In the genomic region with DNA sequence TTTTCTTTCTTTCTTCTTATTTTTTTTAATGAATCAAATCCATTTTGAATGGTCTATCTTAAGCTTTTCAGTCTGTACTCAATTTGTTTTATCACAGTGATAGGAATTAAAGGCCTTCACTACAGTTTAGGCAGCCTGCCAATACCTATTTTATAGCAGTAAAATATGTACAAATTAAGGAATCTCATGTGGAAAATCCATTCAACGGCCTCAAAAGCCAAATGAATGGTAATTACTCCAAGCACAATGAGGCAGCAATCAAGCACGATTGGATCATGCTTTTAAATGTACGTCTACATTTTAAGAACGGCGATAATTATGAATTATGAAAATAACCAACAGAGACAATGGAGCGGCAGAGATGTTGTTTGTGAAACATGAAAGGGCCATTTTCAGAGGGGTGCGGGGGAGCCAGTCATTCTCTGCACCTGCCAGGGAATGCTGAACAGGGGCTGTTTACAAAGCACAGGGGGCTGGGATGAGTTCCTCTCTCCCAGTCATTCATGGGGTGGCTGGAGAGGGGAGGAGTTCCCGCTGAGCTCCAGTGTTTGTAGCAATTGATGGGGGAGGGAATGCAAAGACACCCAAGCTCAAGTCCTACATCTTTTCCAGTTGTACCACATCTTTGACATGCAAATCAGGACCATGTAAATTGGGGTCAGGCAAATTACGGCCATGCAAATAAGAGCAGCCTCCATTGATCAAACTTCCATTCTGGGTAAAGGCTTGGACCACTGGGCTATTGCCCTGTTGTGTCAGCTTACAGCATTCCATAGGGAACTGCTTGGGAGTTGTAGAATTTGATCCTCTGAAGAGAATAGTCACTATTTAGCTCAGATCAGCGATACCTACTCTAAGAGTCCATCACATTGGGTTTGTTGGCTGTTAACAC, we compare ENCODE assay signal across 10 mouse cellular contexts.
DNase-seq lines count a peak whose midpoint lies in the region; ATAC-seq and TF ChIP-seq lines count a peak whose summit lies in the region.
"Had no signal": no experiment of that assay in that cellular context is flagged by ENCODE, and none has a peak within 500 bp of the region (broad histone marks: within the 10 kb centered on the region; RNA-seq: fewer than 3 reads in every experiment).

No protein-coding gene starts in this region.

- H3K9me3 ChIP-seq in kidney, postnatal 0 days (replicated peaks; ENCODE audit: low read length), result no peaks in the 10 kb centered on the region
- H3K9me3 ChIP-seq in hindbrain, embryonic 13.5 days, result no peaks in the 10 kb centered on the region
- H3K9me3 ChIP-seq in midbrain, embryonic 16.5 days (replicated peaks; ENCODE audit: control insufficient read depth, low read length, poor library complexity, severe bottlenecking), result no peaks in the 10 kb centered on the region
- H3K9me3 ChIP-seq in kidney, embryonic 16.5 days (ENCODE audit: low read length), result no peaks in the 10 kb centered on the region

- ATAC-seq in kidney, postnatal 0 days (replicated peaks; ENCODE audit: low FRiP score, low read depth), result no peak
- ATAC-seq in hindbrain, embryonic 13.5 days (ENCODE audit: low FRiP score), result peak; percentile 49; the same call in 1 of the 2 replicates
- ATAC-seq in midbrain, embryonic 16.5 days, result no peak
- ATAC-seq in kidney, embryonic 16.5 days (ENCODE audit: low FRiP score, low TSS enrichment), result no peak

- H3K27ac ChIP-seq in kidney, postnatal 0 days, result no peak overlapping the region
- H3K27ac ChIP-seq in hindbrain, embryonic 13.5 days, result peak overlapping the region; percentile 52; the same call in 1 of the 2 replicates
- H3K27ac ChIP-seq in midbrain, embryonic 16.5 days (ENCODE audit: low read length), result no peak overlapping the region
- no peak overlapping the region for H3K27ac ChIP-seq in kidney, embryonic 16.5 days (ENCODE audit: low read length)
- H3K27ac ChIP-seq: liver, embryonic 14.5 days had no signal

- no peak overlapping the region for H3K9ac ChIP-seq in kidney, postnatal 0 days (ENCODE audit: low read depth, low read length)
- no peak overlapping the region for H3K9ac ChIP-seq in hindbrain, embryonic 13.5 days
- H3K9ac ChIP-seq in midbrain, embryonic 16.5 days (ENCODE audit: low read depth, low read length), result no peak overlapping the region
- H3K9ac ChIP-seq in kidney, embryonic 16.5 days (replicated peaks; ENCODE audit: low read length), result no peak overlapping the region
- H3K9ac ChIP-seq: liver, embryonic 14.5 days had no signal

- H3K36me3 ChIP-seq in kidney, postnatal 0 days (ENCODE audit: insufficient read depth, low read length), result no peaks in the 10 kb centered on the region
- no peaks in the 10 kb centered on the region for H3K36me3 ChIP-seq in hindbrain, embryonic 13.5 days
- no peaks in the 10 kb centered on the region for H3K36me3 ChIP-seq in midbrain, embryonic 16.5 days (ENCODE audit: control insufficient read depth, insufficient read depth, low read length)
- H3K36me3 ChIP-seq in kidney, embryonic 16.5 days (ENCODE audit: insufficient read depth, low read length), result no peaks in the 10 kb centered on the region

- no peaks in the 10 kb centered on the region for H3K27me3 ChIP-seq in kidney, postnatal 0 days (ENCODE audit: insufficient read depth, low read length)
- H3K27me3 ChIP-seq in hindbrain, embryonic 13.5 days, result peaks cover 5% of the 10 kb centered on the region; the same call in 1 of the 2 replicates
- H3K27me3 ChIP-seq in midbrain, embryonic 16.5 days (ENCODE audit: control insufficient read depth, insufficient read depth, low read depth, low read length), result no peaks in the 10 kb centered on the region
- no peaks in the 10 kb centered on the region for H3K27me3 ChIP-seq in kidney, embryonic 16.5 days (ENCODE audit: insufficient read depth, low read length)

- 47% methylated on average over 10 of the region's 10 CpGs for WGBS in kidney, postnatal 0 days
- WGBS in hindbrain, embryonic 13.5 days, result 28% methylated on average over 10 of the region's 10 CpGs
- WGBS in midbrain, embryonic 16.5 days, result 29% methylated on average over 10 of the region's 10 CpGs
- 59% methylated on average over 10 of the region's 10 CpGs for WGBS in kidney, embryonic 16.5 days

- DNase-seq in kidney, postnatal 0 days (ENCODE audit: low spot score), result peak; percentile 4
- DNase-seq in kidney, postnatal 4 days, result no peak
- DNase-seq in WW6 (ENCODE audit: low read depth, low spot score), result peak; percentile 26
- DNase-seq in adrenal gland, postnatal 36 days, result no peak
- DNase-seq in heart, postnatal 14 days, result no peak
- DNase-seq: gastrocnemius, postnatal 14 days had no signal

- intact Hi-C loops in heart, postnatal 14 days (cut with DNase I), result no loop called here

- H3K4me3 ChIP-seq in kidney, postnatal 0 days (replicated peaks; ENCODE audit: low read depth, low read length), result no peak overlapping the region
- no peak overlapping the region for H3K4me3 ChIP-seq in hindbrain, embryonic 13.5 days
- H3K4me3 ChIP-seq in midbrain, embryonic 16.5 days (ENCODE audit: low read depth, low read length), result no peak overlapping the region
- H3K4me3 ChIP-seq in kidney, embryonic 16.5 days (ENCODE audit: low read length), result no peak overlapping the region

- no peaks in the 10 kb centered on the region for H3K4me1 ChIP-seq in kidney, postnatal 0 days (replicated peaks; ENCODE audit: insufficient read depth, low read length)
- H3K4me1 ChIP-seq in hindbrain, embryonic 13.5 days (replicated peaks), result peaks cover 7% of the 10 kb centered on the region
- peaks cover 5% of the 10 kb centered on the region for H3K4me1 ChIP-seq in midbrain, embryonic 16.5 days (ENCODE audit: control insufficient read depth, insufficient read depth, low read length)
- no peaks in the 10 kb centered on the region for H3K4me1 ChIP-seq in kidney, embryonic 16.5 days (ENCODE audit: insufficient read depth, low read length)

- H3K4me2 ChIP-seq in kidney, postnatal 0 days (ENCODE audit: low read length), result no peak overlapping the region
- peak overlapping the region; percentile 15; the same call in 1 of the 2 replicates for H3K4me2 ChIP-seq in hindbrain, embryonic 13.5 days
- H3K4me2 ChIP-seq in midbrain, embryonic 16.5 days (ENCODE audit: low read length), result peak overlapping the region; percentile 22; the same call in 1 of the 2 replicates
- no peak overlapping the region for H3K4me2 ChIP-seq in kidney, embryonic 16.5 days (replicated peaks; ENCODE audit: low read depth, low read length)

- TF ChIP-seq CTCF in kidney, postnatal 0 days (IDR thresholded peaks at IDR 0.05; ENCODE audit: low read depth), result no peak

Comparison
In these comparisons a context has a peak if more than half of its experiments do, and no peak if none do; other contexts are left out.
1. DNase-seq: peak in kidney, postnatal 0 days (single experiment) and WW6 (single experiment); none in kidney, postnatal 4 days (0 of 2), adrenal gland, postnatal 36 days (0 of 2) and heart, postnatal 14 days (0 of 2).
2. H3K4me2 ChIP-seq: peak in hindbrain, embryonic 13.5 days (single experiment) and midbrain, embryonic 16.5 days (single experiment); none in kidney, postnatal 0 days (single experiment) and kidney, embryonic 16.5 days (single experiment).